Mouse (Mus musculus): Measurements from ENCODE around the gene Itpr1. TPM values are rescaled to one million over a fixed set of nuclear protein-coding genes. Genes with fewer than 3 reads are reported as not detected.

The Itpr1 gene
- total RNA-seq (2017), result 100 and 111 TPM in 2 replicates

DNA sequence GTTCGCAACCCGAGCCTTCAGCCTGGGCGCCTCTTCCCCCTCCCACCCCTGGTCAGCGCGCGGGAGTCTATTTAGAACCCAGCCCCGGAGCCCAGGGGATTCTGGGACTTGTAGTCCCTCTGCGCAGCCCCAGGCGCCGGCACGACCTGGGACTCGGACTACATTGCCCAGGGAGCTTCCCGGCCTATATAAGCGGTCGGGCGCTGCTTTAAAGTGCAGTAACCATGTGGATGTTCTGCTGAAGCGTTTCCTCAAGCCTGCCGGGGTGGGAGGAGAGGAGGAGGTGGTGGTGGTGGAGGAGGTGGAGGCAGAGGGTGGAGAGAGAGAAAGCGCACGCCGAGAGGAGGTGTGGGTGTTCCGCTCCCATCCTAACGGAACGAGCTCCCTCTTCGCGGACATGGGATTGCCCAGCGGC lies at the start of gene Itpr1:
TSS of gene Itpr1 (plus strand) at position 216 of the 415 bp plus-strand sequence.
- ATAC-seq (replicated peaks; ENCODE audit: low read depth, poor library complexity, severe bottlenecking), result peak; percentile 92

DNA sequence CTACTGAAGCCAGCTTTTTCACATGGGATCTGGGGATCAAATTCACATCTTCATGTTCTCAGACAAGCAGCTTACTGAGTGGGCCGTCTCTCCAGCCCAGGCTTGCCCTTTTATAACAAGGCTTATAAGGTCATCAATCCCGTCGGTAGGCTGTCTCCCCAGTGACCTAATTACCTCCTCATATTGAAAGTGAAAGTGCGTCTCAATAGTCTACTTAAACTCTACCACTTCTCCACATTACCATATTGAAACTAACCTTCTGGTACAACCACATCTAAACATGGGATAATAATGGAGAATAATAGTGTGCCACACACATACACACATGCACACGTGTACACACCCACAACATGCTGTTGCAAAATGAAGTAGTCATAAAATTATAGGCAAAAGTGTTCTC lies 48.0 kb upstream of the Itpr1 start:
- ATAC-seq (replicated peaks; ENCODE audit: low read depth, poor library complexity, severe bottlenecking), result peak; percentile 36

DNA sequence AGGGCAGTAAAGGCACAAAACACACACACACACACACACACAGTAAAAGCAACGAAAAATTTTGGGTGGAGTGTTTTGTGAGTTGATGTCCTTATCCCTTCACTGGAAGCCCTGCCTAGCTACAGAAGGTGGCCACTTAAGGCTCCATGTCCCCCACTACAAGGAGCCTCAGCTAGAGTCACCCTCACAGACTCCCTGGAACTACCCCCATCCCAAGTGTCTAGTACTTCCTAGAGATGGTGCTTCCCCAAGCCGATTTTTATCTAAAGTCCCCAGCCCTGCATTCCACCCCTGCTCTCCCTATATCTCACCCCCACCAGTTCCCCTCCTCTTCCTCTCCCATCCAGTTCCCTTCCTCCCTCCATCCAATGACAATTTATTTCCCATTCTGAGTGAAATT lies 47.3 kb upstream of the Itpr1 start:
- ATAC-seq (replicated peaks; ENCODE audit: low read depth, poor library complexity, severe bottlenecking), result no peak

DNA sequence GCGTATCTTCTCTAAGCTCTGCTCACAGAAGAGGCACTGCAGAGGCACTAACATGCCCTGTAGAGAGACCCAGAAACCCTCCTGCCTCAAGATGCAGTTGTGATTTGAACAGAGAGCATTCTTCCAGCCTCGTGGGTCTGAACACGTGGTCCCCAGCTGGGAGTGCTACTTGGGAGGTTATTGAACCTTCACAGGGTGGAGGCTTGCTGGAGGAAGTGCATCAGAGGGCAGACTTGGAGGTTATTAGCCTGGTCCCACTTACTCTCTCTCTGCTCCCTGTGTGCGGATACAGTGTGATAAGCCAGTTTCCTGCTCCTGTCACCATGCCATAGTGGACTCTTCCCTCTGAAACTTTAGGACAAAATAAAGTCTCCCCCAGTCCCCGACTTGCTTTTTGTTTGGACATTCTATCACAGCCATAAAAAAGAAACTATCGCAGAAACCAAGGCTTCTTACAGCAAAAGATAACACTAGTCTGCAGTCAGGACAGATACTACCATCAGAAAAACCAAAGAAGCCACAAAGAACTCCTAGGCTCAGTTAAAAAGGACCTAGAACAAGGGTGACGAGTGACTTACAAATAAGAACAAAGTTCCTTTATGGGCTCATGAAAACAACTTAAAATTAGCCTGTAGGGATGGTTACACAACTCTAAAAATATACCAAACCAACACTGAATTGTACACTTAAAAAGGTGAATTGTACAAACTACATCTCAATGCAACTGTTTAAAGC lies 44.8 kb upstream of the Itpr1 start:
- ATAC-seq (replicated peaks; ENCODE audit: low read depth, poor library complexity, severe bottlenecking), result no peak

DNA sequence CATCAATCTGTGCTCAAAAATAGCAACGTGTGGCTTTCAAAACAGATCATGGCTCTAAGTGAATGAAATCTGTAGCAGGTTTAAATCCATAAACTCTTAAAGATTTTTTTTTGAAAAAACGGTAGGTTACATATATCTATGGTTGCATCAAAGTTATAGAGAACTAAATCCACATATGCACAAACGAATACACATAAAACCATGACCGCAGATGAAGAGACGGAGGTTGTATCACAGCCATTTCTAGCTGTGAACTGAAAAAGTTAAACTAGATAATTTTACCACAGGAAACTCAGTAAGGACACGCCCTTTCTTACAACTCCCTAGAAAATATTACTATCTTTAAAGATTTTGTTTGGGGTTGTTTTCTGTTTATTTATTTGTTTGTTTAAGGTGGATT lies 44.2 kb upstream of the Itpr1 start:
- ATAC-seq (replicated peaks; ENCODE audit: low read depth, poor library complexity, severe bottlenecking), result no peak

DNA sequence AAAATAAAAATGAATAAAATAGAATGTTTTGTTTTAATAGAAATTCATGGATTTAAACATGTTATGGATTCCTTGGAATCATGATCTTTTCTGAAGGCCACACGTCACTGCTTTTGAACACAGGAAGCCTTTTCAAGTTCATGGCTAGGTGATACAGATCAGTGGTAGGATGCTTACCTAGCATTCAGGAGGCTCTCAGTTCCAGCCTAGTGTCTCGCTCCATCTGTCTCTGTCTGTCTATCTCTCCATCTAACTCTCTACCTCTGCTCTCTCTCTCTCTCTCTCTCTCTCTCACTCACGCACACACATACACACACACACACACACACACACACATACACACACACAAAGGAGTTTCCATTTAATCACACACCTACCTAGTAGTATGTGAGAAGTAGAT lies 43.4 kb upstream of the Itpr1 start:
- ATAC-seq (replicated peaks; ENCODE audit: low read depth, poor library complexity, severe bottlenecking), result no peak

DNA sequence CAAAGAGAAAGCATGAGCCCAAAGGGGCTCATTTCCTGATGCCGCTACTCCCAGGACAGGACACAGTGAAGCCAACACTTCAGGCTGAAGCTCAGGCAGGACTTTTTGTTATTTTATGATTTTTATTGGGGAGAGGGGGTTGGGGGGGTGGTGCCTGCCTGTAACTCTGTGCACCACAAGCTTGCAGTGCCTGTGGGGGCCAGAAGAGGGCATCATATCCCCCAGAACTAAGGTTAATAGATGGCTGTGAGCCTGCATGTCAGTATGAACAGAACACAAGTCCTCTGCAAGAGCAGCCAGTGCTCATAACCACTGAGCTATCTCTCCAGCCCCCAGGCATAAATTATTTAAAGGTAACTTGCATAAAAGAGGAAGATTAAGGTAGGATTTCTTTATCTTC lies 40.7 kb upstream of the Itpr1 start:
- ATAC-seq (replicated peaks; ENCODE audit: low read depth, poor library complexity, severe bottlenecking), result no peak

DNA sequence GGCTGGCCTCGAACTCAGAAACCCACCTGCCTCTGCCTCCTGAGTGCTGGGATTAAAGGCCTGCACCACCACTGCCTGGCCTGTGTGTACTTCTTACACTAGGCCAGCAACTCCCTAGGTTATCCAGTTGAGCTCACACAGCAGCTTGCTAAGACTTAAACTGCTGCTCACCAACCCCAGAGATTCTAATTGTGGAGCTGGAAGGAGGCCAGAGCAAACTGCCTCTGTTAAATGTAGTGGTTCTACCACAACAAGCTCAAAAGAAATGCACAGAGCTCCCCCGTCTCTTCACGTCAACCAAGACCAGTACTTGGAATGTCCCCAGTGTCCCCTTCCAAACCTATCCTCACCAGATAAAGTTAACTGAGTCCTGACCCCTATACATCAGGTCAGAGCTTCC lies 38.7 kb upstream of the Itpr1 start:
- no peak for ATAC-seq (replicated peaks; ENCODE audit: low read depth, poor library complexity, severe bottlenecking)

DNA sequence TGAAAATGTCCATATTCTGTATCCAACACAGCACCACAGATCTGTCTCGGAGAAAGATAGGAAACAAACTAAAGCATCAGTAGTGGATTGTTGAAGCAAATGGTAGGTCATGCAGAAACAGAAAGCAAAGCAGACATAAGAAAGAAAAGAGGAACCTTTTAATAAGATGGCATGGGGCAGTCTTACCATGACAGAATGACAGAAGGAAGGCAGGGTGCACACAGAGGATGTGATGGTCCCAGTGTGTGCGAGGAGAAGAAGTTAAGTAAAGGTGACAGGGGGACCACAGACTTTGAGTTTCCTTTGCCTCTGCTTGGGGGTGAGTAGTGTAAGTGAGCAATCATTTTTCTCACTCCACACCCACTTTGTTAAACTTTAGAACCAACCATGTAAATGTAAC lies 33.8 kb upstream of the Itpr1 start:
- peak; percentile 71 for ATAC-seq (replicated peaks; ENCODE audit: low read depth, poor library complexity, severe bottlenecking)

DNA sequence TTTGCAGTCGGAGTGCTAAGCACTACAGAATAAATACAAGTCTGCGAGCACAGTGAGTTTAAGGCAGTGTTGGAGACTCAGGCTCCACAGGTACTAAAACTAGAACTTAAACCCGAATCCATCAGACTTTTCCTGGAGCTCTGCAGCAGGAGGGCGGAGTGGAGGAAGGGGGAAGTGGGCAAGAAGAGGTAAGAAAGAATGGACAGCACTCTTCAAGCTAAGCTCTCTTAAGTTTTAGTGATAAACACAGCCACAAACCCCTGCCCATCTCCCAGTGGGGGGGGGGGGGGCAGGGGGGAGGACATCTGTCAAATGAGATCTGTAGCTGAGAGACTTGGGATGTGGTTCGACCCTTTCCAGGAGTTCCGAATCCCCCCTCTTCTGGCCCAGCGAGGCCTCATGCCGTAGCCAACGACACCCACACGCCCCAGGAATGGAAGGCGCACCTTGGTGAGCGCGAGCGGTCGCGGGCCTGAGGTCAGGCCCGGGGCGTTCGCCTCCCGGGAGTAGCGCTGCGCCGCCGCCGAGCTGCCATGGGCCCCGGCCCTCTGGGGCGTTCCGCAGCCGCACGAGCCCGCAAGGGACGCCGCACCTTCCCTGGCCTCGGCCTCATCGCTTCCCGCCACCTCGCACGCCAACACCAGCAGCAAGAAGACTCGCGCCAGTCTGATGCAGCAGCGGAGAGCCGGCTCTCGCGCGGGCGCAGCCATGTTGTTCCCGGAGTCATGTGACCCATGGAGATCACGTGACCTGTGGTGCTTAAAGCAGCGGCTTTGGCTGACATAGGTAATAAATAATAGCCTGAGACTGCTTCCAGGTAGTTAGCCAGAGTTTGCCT lies 27.8 kb upstream of the Itpr1 start, which contains the start of gene Sumf1:
TSS of gene Sumf1 (minus strand) at position 736 of the 838 bp plus-strand sequence.
- peak; percentile 91 for ATAC-seq (replicated peaks; ENCODE audit: low read depth, poor library complexity, severe bottlenecking)

DNA sequence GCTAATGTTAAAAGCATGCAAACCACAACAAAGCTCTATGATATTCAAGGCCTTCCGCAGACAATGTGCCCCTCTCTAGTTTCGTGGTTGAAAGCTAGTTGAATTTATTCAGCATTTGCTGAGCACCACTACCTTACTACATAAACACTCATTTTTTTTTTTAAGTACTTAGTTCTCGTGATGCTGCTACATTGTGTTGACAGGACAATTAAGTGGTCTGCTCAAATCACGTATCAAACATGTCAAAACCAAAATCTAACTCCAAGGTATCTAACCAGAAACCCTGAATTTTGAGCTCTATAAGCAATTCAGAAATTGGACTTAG lies 27.2 kb upstream of the Itpr1 start:
- ATAC-seq (replicated peaks; ENCODE audit: low read depth, poor library complexity, severe bottlenecking), result no peak

DNA sequence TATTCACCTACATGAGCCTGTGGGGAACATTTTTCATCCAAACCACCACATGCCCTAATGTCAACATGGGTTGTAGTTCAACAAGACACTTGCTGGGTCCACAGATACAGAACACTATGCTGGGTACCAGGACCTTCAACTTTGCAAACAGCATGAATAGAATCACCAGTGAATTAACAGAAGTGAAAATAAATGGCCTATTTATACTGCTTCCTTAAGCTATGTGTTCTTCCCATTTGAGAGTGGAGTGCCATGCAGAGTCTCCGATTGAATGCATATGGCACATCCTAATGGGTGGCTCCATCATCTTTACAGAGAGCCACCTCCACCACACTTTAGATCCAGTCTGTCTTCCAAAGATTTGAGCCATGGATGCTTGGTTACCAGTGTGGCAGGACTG lies 22.2 kb upstream of the Itpr1 start:
- no peak for ATAC-seq (replicated peaks; ENCODE audit: low read depth, poor library complexity, severe bottlenecking)

DNA sequence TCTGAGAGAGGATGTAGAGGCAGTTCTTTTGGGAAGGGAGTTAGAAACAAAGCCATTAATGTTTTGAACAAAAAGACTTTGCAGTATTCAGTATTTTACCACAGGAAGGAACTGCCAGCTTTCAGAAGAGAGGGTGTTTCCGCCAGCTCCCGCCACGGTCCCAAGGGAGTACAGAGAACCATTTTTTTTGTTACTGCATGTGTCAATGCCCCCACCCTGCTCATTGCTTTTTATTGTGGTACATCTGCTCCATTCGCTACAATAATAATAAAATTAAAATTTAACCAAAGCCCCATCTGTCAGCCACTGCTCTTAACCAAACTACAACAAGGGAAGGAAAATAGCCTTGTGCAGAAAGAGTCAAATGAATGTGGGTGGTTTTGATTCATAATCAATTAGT lies 20.3 kb upstream of the Itpr1 start:
- peak; percentile 26; the same call in 1 of the 2 replicates for ATAC-seq (replicated peaks; ENCODE audit: low read depth, poor library complexity, severe bottlenecking)

DNA sequence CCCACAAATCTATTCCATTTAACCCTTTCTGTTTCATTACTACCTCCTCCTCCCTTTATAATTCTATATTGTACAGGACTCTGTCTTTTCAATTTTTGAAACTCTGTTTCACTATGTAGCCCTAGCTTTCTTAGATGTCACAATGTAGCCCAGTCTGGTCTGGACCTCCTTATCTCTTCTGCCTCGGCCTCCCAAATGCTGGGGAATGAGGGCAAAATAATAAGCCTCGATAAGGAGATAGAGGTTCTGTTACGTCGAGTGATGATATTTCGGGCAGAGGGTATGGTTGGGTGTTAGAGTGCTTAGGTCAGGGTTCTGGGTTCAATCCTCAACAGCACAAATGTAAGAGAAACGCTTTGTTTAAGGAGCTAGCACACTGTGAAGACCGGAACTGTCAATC lies 16.2 kb upstream of the Itpr1 start:
- no peak for ATAC-seq (replicated peaks; ENCODE audit: low read depth, poor library complexity, severe bottlenecking)

DNA sequence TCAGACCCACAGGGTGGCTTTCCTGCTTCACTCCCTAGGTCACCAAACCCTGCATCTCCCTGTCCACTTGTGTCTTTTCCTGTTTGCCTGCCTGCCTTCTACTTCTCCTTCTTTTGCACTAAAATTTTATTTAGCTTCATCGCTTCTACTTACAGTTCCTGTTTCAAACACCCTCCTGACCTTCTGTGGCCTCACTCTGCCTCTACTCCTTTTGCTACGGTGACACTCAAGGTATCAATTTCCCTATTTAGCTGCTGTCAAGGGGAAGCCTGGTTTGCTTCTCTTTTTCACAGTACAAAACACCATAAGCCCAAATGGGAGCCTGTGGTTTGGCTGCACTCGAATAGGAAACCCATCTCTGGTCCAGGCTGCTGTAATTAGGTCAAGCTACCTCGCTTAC lies 15.8 kb upstream of the Itpr1 start:
- peak; percentile 98 for ATAC-seq (replicated peaks; ENCODE audit: low read depth, poor library complexity, severe bottlenecking)

DNA sequence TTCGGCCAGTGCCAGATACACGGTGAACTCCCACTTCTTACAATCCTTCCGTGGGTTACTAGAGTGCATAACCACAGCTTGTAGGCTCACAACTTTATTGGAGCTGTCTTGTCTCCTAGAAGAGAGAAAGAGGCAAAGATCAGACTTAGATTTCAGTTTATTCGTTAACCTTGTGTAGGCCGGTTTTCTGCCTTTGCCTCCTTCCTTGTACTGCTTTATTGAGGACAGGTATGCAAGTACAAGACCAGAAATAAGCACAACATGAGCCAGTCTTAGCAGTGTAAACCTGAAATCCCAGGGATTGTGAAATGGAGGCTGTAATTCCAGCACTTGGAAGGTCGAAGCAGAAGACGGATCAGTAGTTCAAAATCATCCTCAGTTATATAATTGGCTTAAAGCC lies 14.6 kb upstream of the Itpr1 start:
- no peak for ATAC-seq (replicated peaks; ENCODE audit: low read depth, poor library complexity, severe bottlenecking)

DNA sequence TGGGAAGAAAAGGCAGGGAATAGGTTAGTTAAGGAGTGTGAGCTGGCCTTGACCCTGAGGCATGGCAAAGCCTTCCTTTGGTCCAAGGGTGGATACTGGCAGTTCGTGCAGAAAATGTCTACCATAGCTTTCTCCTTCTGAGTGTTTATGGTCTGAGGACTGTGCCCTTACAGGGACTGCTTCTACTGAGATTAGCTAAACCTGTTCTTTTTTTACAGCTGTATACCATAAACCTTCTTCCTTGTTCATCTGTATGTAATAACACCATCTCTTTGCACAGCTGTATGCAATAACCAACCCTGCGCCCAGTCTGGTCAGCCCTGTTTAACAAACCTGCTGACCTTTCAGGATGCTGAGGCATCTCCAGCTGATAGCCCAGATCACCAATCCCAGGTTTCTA lies 8.6 kb upstream of the Itpr1 start:
- ATAC-seq (replicated peaks; ENCODE audit: low read depth, poor library complexity, severe bottlenecking), result no peak

DNA sequence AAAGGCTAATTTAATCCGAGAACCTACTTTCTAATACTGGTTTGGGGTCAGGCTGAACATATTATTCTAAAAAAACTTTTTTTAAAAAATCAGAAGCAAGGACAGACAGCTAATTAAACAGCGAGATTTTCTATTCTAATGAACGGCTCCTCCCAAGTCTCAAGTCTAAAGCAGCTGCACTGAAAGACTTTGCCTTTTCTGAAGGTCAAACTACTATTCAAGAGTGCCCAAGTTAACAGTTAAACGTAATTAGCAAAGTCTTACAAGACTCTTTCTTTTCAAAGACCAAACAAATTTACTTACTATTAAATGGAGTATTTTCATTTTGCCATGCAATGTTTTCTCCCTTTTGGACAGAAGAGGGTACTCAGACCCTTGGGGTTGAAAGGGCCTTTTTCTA lies 6.8 kb upstream of the Itpr1 start:
- ATAC-seq (replicated peaks; ENCODE audit: low read depth, poor library complexity, severe bottlenecking), result no peak

DNA sequence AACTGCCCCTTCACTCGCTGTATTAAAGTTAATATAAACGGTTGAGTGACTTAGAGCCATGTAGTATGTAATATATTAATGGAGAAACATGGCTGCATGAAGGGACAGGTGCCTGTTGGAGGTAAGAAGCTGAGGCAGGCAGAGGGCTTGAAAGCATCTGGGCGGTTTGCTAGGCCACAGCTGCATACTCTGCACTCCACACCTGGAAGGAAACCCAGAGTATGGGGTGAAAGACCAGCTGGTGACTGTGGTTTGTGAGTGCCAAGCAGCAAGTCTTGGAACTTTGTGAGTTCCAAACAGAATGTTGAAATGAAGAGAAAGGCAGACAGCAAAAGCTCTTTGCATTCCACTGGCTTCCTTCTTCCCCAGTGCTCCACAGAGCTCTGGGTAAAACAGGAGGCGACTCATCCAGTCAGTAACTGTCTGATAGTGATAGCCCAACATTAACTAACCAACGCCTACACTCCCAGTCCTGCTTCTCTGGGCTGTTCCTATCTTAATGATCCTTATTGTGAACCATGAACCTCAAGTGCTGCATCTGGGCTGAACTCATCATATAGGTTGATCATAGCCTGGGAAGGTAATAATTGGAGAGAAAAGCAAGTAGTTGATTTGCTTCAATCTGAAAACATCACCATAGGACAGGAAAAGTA lies 5.9 kb upstream of the Itpr1 start:
- no peak for ATAC-seq (replicated peaks; ENCODE audit: low read depth, poor library complexity, severe bottlenecking)

DNA sequence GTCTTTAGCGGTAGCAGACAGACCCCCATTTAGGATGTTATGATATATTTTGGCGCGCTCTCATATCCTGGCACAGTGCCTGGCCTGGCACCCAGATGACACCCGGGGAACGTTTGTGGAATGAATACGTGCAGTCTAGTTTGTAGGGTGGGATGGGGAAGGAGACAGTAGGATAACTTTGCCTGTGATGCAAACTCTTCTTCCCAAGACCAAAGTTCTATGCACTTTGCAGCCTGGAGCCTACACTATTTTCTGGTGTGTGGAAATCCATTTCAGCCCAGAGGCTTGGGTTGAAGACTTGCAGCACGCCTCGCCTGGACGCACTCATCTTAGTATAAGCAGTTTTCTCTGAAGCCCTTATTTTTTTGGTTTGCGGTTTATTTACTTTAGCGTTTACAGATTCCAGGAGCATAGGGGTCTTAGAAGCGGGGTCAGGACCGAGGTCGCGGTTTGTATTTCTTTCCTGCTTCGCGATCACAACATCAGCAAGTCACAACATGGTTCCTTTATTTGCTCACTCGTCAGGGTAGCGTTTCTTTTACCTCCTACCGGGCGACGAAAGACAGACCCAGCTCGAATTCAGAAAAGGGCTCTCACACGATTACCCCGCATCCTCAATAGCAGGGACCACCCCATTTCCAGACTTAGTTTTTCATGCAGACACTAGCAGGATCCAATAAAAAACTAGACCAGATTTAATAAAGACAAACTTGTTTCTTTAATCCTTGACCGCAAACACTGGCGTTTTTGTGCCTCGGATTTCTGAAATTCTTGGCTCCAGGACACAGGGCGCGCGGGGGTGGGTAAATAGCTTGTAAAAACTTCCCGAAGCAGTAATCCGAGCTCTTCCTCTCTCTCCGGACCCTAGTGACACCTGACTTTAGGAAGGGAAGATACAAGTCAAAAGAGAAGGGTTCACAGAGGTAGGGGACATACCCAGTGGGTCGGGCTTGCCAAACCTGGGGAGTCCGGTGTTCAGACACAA lies 708 bp upstream of the Itpr1 start:
- peak; percentile 7; the same call in 1 of the 2 replicates for ATAC-seq (replicated peaks; ENCODE audit: low read depth, poor library complexity, severe bottlenecking)

All from common myeloid progenitor, adult 5-6 weeks (primary cell).